Mouse (Mus musculus): ENCODE measurements around the gene Ppcdc.
"Not testable (repeated sequence)": the region's sequence is repeated elsewhere in the genome, so short reads cannot be mapped to it uniquely, and the experiment has no call there.

Ppcdc gene

GRCm38 (mm10) chr9:57428391-57428790, 11.5 kb downstream of the Ppcdc start:
- no peak for DNase-seq

GRCm38 (mm10) chr9:57427937-57428336, 12.0 kb downstream of the Ppcdc start:
- DNase-seq, result no peak

- not testable (repeated sequence) for DNase-seq
These were observed 12.8 kb downstream of the Ppcdc start for GRCm38 (mm10) chr9:57427123-57427522.

GRCm38 (mm10) chr9:57425116-57425515, 14.8 kb downstream of the Ppcdc start:
- peak; percentile 28 for DNase-seq

GRCm38 (mm10) chr9:57424066-57424465, 15.9 kb downstream of the Ppcdc start:
- no peak for DNase-seq

- no peak for DNase-seq
These were observed 18.2 kb downstream of the Ppcdc start for GRCm38 (mm10) chr9:57421688-57422111.

- DNase-seq, result peak; percentile 76
These were observed 18.8 kb downstream of the Ppcdc start for GRCm38 (mm10) chr9:57421121-57421571.

- peak; percentile 80 for DNase-seq
These were observed 19.4 kb downstream of the Ppcdc start for GRCm38 (mm10) chr9:57420321-57421120.

- no peak for DNase-seq
These were observed 20.2 kb downstream of the Ppcdc start for GRCm38 (mm10) chr9:57419521-57420267.

- DNase-seq, result no peak
These were observed 22.6 kb downstream of the Ppcdc start for GRCm38 (mm10) chr9:57417341-57417740.

GRCm38 (mm10) chr9:57407120-57407905, 32.6 kb downstream of the Ppcdc start:
- no peak for DNase-seq

GRCm38 (mm10) chr9:57406395-57406794, 33.5 kb downstream of the Ppcdc start:
- no peak for DNase-seq

- DNase-seq, result no peak
These were observed 35.9 kb downstream of the Ppcdc start for GRCm38 (mm10) chr9:57404036-57404435.

- no peak for DNase-seq
These were observed 37.3 kb downstream of the Ppcdc start for GRCm38 (mm10) chr9:57402318-57403251.

- no peak for DNase-seq
These were observed 41.2 kb downstream of the Ppcdc start for GRCm38 (mm10) chr9:57398773-57399172.

- no peak for DNase-seq
These were observed 47.0 kb downstream of the Ppcdc start for GRCm38 (mm10) chr9:57392892-57393291.

- no peak for DNase-seq
These were observed 49.1 kb downstream of the Ppcdc start for GRCm38 (mm10) chr9:57390869-57391268.

GRCm38 (mm10) chr9:57389131-57389530, 50.8 kb downstream of the Ppcdc start:
- no peak for DNase-seq

GRCm38 (mm10) chr9:57386926-57387325, 53.0 kb downstream of the Ppcdc start:
- no peak for DNase-seq

GRCm38 (mm10) chr9:57384621-57385020, 55.3 kb downstream of the Ppcdc start:
- no peak for DNase-seq

GRCm38 (mm10) chr9:57360999-57361398, 78.9 kb downstream of the Ppcdc start:
- DNase-seq, result no peak

All from kidney, adult 11 months (tissue).